Mouse (Mus musculus) brown adipose tissue, adult 24 weeks (tissue): Measurements from ENCODE around the gene Dhodh. TPM values are rescaled to one million over a fixed set of nuclear protein-coding genes. Genes with fewer than 3 reads are reported as not detected.

Experiments used
- H3K27ac ChIP-seq: fragments of 200-500 bp; replicated peaks from 2 replicates; pipeline ENCODE4 v1.5.1; 2012; ENCODE audit warnings: low read depth, mild to moderate bottlenecking, low read length
- H3K4me1 ChIP-seq: fragments of 200-500 bp; 2 replicates; pipeline ENCODE4 v1.6.1; 2012; ENCODE audit warnings: low read length, mixed read lengths; ENCODE audit not compliant: control insufficient read depth, insufficient read depth, insufficient read length
- H3K4me3 ChIP-seq: fragments of 200-500 bp; 2 replicates; pipeline ENCODE4 v1.5.1; 2012; ENCODE audit warnings: low read depth, mild to moderate bottlenecking, low read length, moderate library complexity; ENCODE audit not compliant: insufficient read depth
- polyA plus RNA-seq: library from polyadenylated mRNA; stranded (reverse); fragments of >200 nt; gene quantifications from 2 replicates; pipeline ENCODE4 v1.2.4, GENCODE M21; 2012; ENCODE audit not compliant: missing spikeins, insufficient read depth, insufficient read length

The Dhodh gene
- polyA plus RNA-seq, 1 experiment, result 13.2 TPM

- Histone ChIP-seq H3K27ac (no peak overlapping the region), H3K4me1 (peaks cover 4% of the 10 kb centered on the region; the same call in 1 of the 2 replicates), H3K4me3 (no peak overlapping the region)
Observed at GRCm38 (mm10) chr8:109563881-109564280, 44.6 kb downstream of the Dhodh start.

GRCm38 (mm10) chr8:109551663-109552062 lies 56.8 kb downstream of the Dhodh start:
- Histone ChIP-seq H3K4me1 (no peaks in the 10 kb centered on the region), H3K27ac (no peak overlapping the region), H3K4me3 (no peak overlapping the region)

DNA sequence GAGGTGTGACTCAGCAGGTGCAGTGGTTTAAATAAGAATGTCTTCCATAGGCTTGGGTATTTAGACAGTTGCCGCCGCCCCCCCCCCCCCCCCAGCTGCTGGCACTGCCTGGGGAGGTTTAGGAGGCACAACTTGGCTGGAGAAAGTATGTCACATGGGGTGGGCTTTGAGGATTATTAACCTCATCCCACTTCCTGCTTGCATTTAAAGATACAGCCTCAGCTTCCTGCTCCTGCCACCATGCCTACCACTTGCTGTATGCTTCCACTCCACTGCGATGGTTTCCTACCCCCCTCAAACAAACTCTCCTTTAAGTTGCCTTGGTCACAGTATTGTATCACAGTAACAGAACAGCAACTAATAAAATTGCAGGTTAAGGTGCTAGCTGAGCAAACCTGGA lies 64.4 kb downstream of the Dhodh start:
- no peak overlapping the region for H3K4me3 ChIP-seq
- H3K27ac ChIP-seq, result no peak overlapping the region
- H3K4me1 ChIP-seq, result no peaks in the 10 kb centered on the region

- Histone ChIP-seq H3K27ac (no peak overlapping the region), H3K4me3 (no peak overlapping the region), H3K4me1 (no peaks in the 10 kb centered on the region)
Observed at GRCm38 (mm10) chr8:109542748-109543519, 65.5 kb downstream of the Dhodh start.

DNA sequence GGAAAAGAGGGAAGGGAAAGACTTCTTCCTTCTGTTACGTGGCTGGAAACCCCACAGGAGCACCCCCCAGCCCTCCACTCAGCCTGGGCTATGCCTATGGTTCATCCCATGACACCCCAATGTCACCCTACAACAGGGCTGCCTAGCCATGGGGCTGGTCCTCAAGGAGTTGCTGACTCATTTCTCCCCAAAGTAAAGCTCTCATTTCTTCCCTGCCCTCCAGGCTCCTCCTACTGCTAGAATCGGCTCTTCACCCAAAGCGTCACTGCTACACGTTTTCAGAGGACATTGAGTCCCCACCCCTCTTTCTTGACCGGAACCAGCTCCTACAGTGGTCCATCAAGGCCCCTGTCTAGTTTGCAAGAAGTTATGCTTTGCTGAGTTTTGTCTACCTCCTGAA lies 66.3 kb downstream of the Dhodh start:
- H3K4me3 ChIP-seq, result no peak overlapping the region
- no peak overlapping the region for H3K27ac ChIP-seq
- H3K4me1 ChIP-seq, result no peaks in the 10 kb centered on the region

Other genes starting within 250 kb of the Dhodh start
- gene Pmfbp1, start 114.6 kb downstream of the Dhodh start, polyA plus RNA-seq, result not detected in 2 replicates
- 10.5 and 11.9 TPM in 2 replicates for gene Dhx38, start 42.8 kb downstream of the Dhodh start, polyA plus RNA-seq
- 21.2 and 29.4 TPM in 2 replicates for gene Txnl4b, start 42.8 kb downstream of the Dhodh start, polyA plus RNA-seq
- 699 and 1,976 TPM in 2 replicates for gene Hp, start 29.5 kb downstream of the Dhodh start, polyA plus RNA-seq
- gene Pkd1l3, start 5.8 kb upstream of the Dhodh start, polyA plus RNA-seq, result 0.40 TPM in 1 of 2 replicates, not detected in the other
- 36.1 and 57.8 TPM in 2 replicates for gene Ist1, start 84.6 kb upstream of the Dhodh start, polyA plus RNA-seq
- 1.3 and 3.2 TPM in 2 replicates for gene Zfp821, start 96.9 kb upstream of the Dhodh start, polyA plus RNA-seq
- gene Atxn1l, start 129.1 kb upstream of the Dhodh start, polyA plus RNA-seq, result 13.2 and 13.9 TPM in 2 replicates
- 44.4 and 68.3 TPM in 2 replicates for gene Ap1g1, start 169.9 kb upstream of the Dhodh start, polyA plus RNA-seq